ENCODE assay signal across 27 mouse cellular contexts in the genomic region with DNA sequence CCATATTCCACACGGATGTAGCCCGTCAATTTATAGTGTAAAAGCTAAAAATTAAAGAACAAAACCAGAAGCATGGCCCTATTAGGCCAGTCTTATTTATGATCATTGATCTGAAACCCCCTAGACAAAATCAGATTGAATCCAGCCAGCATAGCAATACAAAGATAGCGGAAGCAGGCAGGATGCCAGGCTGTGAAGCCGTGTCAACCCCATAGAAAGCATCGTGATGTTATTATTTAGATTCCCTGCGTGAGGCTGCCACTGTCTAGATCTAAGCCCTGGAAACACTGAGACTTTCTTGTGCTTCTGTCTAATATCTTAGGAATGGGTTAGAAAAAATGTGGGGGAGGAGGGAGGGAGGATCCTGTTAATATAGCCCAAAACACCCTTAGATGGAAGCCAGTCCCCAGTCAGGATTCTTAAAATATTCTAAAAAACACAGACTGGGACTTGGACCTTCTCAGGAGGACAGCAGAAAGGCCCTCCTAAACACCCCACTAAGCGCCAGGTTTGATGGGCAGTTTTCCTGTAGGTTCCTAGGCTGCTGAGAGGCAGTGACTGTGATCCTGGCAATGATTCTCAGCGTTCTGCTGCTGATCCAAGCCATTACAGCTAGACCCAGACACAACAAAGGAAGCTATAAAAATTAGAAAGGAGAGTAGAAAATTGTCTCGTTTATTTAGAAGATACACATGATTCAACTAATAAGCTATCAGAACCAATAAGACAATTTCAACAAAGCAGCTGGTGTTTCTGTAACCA.
DNase-seq lines count a peak whose midpoint lies in the region; ATAC-seq and TF ChIP-seq lines count a peak whose summit lies in the region.
"Had no signal": no experiment of that assay in that cellular context is flagged by ENCODE, and none has a peak within 500 bp of the region (broad histone marks: within the 10 kb centered on the region; RNA-seq: fewer than 3 reads in every experiment).

No protein-coding gene starts in this region.

- no peak overlapping the region for H3K9ac ChIP-seq in hindbrain, embryonic 13.5 days
- no peak overlapping the region for H3K9ac ChIP-seq in midbrain, embryonic 16.5 days (ENCODE audit: low read depth, low read length)
- no peak overlapping the region for H3K9ac ChIP-seq in midbrain, embryonic 11.5 days (ENCODE audit: low read length)
- no peak overlapping the region for H3K9ac ChIP-seq in midbrain, postnatal 0 days (replicated peaks; ENCODE audit: low read length, poor library complexity, severe bottlenecking)
- H3K9ac ChIP-seq: embryonic facial prominence, embryonic 15.5 days; limb, embryonic 12.5 days; liver, embryonic 15.5 days; lung, embryonic 15.5 days had no signal

- no peaks in the 10 kb centered on the region for H3K27me3 ChIP-seq in hindbrain, embryonic 13.5 days
- no peaks in the 10 kb centered on the region for H3K27me3 ChIP-seq in hindbrain, embryonic 10.5 days (ENCODE audit: insufficient read depth, poor library complexity, severe bottlenecking)
- no peaks in the 10 kb centered on the region for H3K27me3 ChIP-seq in midbrain, embryonic 16.5 days (ENCODE audit: control insufficient read depth, insufficient read depth, low read depth, low read length)
- H3K27me3 ChIP-seq in midbrain, embryonic 11.5 days (ENCODE audit: control insufficient read depth, insufficient read depth, low read length): no peaks in the 10 kb centered on the region
- no peaks in the 10 kb centered on the region for H3K27me3 ChIP-seq in midbrain, postnatal 0 days (ENCODE audit: insufficient read depth, low read length)
- H3K27me3 ChIP-seq: embryonic facial prominence, embryonic 15.5 days; limb, embryonic 12.5 days; liver, embryonic 15.5 days; lung, embryonic 15.5 days had no signal

- WGBS in hindbrain, embryonic 13.5 days: 54% methylated on average over 9 of the region's 9 CpGs
- WGBS in hindbrain, embryonic 10.5 days: 84% methylated on average over 9 of the region's 9 CpGs
- WGBS in midbrain, embryonic 16.5 days: 61% methylated on average over 9 of the region's 9 CpGs
- 79% methylated on average over 9 of the region's 9 CpGs for WGBS in midbrain, embryonic 11.5 days
- 51% methylated on average over 9 of the region's 9 CpGs for WGBS in midbrain, postnatal 0 days

- peak overlapping the region; percentile 46 for H3K27ac ChIP-seq in hindbrain, embryonic 13.5 days
- no peak overlapping the region for H3K27ac ChIP-seq in hindbrain, embryonic 10.5 days
- H3K27ac ChIP-seq in midbrain, embryonic 16.5 days (ENCODE audit: low read length): 0 out of 2 replicates have a peak overlapping the region, but pooled peaks have one; percentile 10
- H3K27ac ChIP-seq in midbrain, embryonic 11.5 days (ENCODE audit: low read depth, low read length): no peak overlapping the region
- no peak overlapping the region for H3K27ac ChIP-seq in midbrain, postnatal 0 days (ENCODE audit: low read depth, low read length)
- H3K27ac ChIP-seq: embryonic facial prominence, embryonic 10.5 days; embryonic facial prominence, embryonic 15.5 days; limb, embryonic 12.5 days; liver, embryonic 15.5 days; lung, embryonic 15.5 days; stomach, postnatal 0 days had no signal

- intact Hi-C loops in gastrocnemius, postnatal 14 days (cut with DNase I; ENCODE audit: low total_unique reads): no loop called here

- peak; percentile 46 to 66 for DNase-seq in cerebellum, postnatal 14 days
- no peak for DNase-seq in cerebellum, adult 8-10 months
- no peak for DNase-seq in hindbrain, embryonic 10.5 days (ENCODE audit: low spot score)
- DNase-seq in midbrain, embryonic 11.5 days (ENCODE audit: low spot score, missing footprints): no peak
- DNase-seq in midbrain, postnatal 0 days (ENCODE audit: low spot score): peak; percentile 42
- DNase-seq in gastrocnemius, postnatal 14 days: no peak
- DNase-seq: adrenal gland, adult 8-10 months; cerebellum, adult 11 months; gastrocnemius, postnatal 10 days; heart, postnatal 14 days; kidney, adult 9 months; kidney, postnatal 10 days; layer of hippocampus, adult 9-11 months; right cerebral cortex, adult 18-20 months; right cerebral cortex, postnatal 4 days; thymus, adult 18-20 months; thymus, postnatal 36 days had no signal

- ATAC-seq in hindbrain, embryonic 13.5 days (ENCODE audit: low FRiP score): no peak
- ATAC-seq in midbrain, embryonic 16.5 days: no peak
- ATAC-seq in midbrain, embryonic 11.5 days (ENCODE audit: low FRiP score): no peak
- ATAC-seq in midbrain, postnatal 0 days (ENCODE audit: low FRiP score): no peak
- ATAC-seq: intestine, postnatal 0 days had no signal

- H3K4me3 ChIP-seq in hindbrain, embryonic 13.5 days: no peak overlapping the region
- no peak overlapping the region for H3K4me3 ChIP-seq in hindbrain, embryonic 10.5 days
- H3K4me3 ChIP-seq in midbrain, embryonic 16.5 days (ENCODE audit: low read depth, low read length): no peak overlapping the region
- H3K4me3 ChIP-seq in midbrain, embryonic 11.5 days (ENCODE audit: low read depth, low read length): no peak overlapping the region
- H3K4me3 ChIP-seq in midbrain, postnatal 0 days (ENCODE audit: low read depth, low read length): no peak overlapping the region
- H3K4me3 ChIP-seq: embryonic facial prominence, embryonic 10.5 days; embryonic facial prominence, embryonic 15.5 days; limb, embryonic 12.5 days; liver, embryonic 15.5 days; lung, embryonic 15.5 days had no signal

- peaks cover 2% of the 10 kb centered on the region; the same call in 1 of the 2 replicates for H3K9me3 ChIP-seq in hindbrain, embryonic 13.5 days
- H3K9me3 ChIP-seq in hindbrain, embryonic 10.5 days: 0 out of 2 replicates have a peak, but pooled peaks cover 3% of the 10 kb centered on the region
- no peaks in the 10 kb centered on the region; the same call in 1 of the 2 replicates for H3K9me3 ChIP-seq in midbrain, embryonic 16.5 days (replicated peaks; ENCODE audit: control insufficient read depth, low read length, poor library complexity, severe bottlenecking)
- H3K9me3 ChIP-seq in midbrain, embryonic 11.5 days (ENCODE audit: control insufficient read depth, low read length): no peaks in the 10 kb centered on the region
- no peaks in the 10 kb centered on the region for H3K9me3 ChIP-seq in midbrain, postnatal 0 days (ENCODE audit: low read length)
- H3K9me3 ChIP-seq: embryonic facial prominence, embryonic 10.5 days; embryonic facial prominence, embryonic 15.5 days; limb, embryonic 12.5 days; liver, embryonic 15.5 days; lung, embryonic 15.5 days had no signal

- no peak overlapping the region for H3K4me2 ChIP-seq in hindbrain, embryonic 13.5 days
- no peak overlapping the region for H3K4me2 ChIP-seq in midbrain, embryonic 16.5 days (ENCODE audit: low read length)
- no peak overlapping the region for H3K4me2 ChIP-seq in midbrain, embryonic 11.5 days
- H3K4me2 ChIP-seq in midbrain, postnatal 0 days (ENCODE audit: low read depth, low read length, poor library complexity, severe bottlenecking): no peak overlapping the region
- H3K4me2 ChIP-seq: embryonic facial prominence, embryonic 15.5 days; limb, embryonic 12.5 days; liver, embryonic 15.5 days; lung, embryonic 15.5 days had no signal

- H3K4me1 ChIP-seq in hindbrain, embryonic 13.5 days (replicated peaks): peaks cover 10% of the 10 kb centered on the region
- H3K4me1 ChIP-seq in hindbrain, embryonic 10.5 days (replicated peaks): no peaks in the 10 kb centered on the region
- H3K4me1 ChIP-seq in midbrain, embryonic 16.5 days (ENCODE audit: control insufficient read depth, insufficient read depth, low read length): peaks cover 5% of the 10 kb centered on the region
- H3K4me1 ChIP-seq in midbrain, embryonic 11.5 days (ENCODE audit: control insufficient read depth, insufficient read depth, low read length): no peaks in the 10 kb centered on the region
- H3K4me1 ChIP-seq in midbrain, postnatal 0 days (ENCODE audit: insufficient read depth, low read length): no peaks in the 10 kb centered on the region; the same call in 1 of the 2 replicates
- H3K4me1 ChIP-seq: embryonic facial prominence, embryonic 10.5 days; embryonic facial prominence, embryonic 15.5 days; limb, embryonic 12.5 days; liver, embryonic 15.5 days; lung, embryonic 15.5 days had no signal

- peaks cover 9% of the 10 kb centered on the region; the same call in 1 of the 2 replicates for H3K36me3 ChIP-seq in hindbrain, embryonic 13.5 days
- H3K36me3 ChIP-seq in hindbrain, embryonic 10.5 days: no peaks in the 10 kb centered on the region
- H3K36me3 ChIP-seq in midbrain, embryonic 16.5 days (ENCODE audit: control insufficient read depth, insufficient read depth, low read length): peaks cover 5% of the 10 kb centered on the region; the same call in 1 of the 2 replicates
- no peaks in the 10 kb centered on the region for H3K36me3 ChIP-seq in midbrain, embryonic 11.5 days (ENCODE audit: control insufficient read depth, insufficient read depth, low read length)
- 0 out of 2 replicates have a peak, but pooled peaks cover 6% of the 10 kb centered on the region for H3K36me3 ChIP-seq in midbrain, postnatal 0 days (ENCODE audit: insufficient read depth, low read length)
- H3K36me3 ChIP-seq: embryonic facial prominence, embryonic 10.5 days; embryonic facial prominence, embryonic 15.5 days; G1E; limb, embryonic 12.5 days; liver, embryonic 15.5 days; lung, embryonic 15.5 days had no signal

- no peak for TF ChIP-seq CTCF in midbrain, postnatal 0 days (IDR thresholded peaks at IDR 0.05)

Comparison
In these comparisons a context has a peak if more than half of its experiments do, and no peak if none do; other contexts are left out.
1. DNase-seq: peak in cerebellum, postnatal 14 days (2 of 2) and midbrain, postnatal 0 days (single experiment); none in cerebellum, adult 8-10 months (single experiment), hindbrain, embryonic 10.5 days (single experiment), midbrain, embryonic 11.5 days (single experiment) and gastrocnemius, postnatal 14 days (single experiment).
2. H3K27ac ChIP-seq: peak in hindbrain, embryonic 13.5 days (single experiment) and midbrain, embryonic 16.5 days (single experiment); none in hindbrain, embryonic 10.5 days (single experiment), midbrain, embryonic 11.5 days (single experiment) and midbrain, postnatal 0 days (single experiment).